Mouse (Mus musculus) stomach, postnatal 0 days (tissue): ENCODE measurements at regions not wholly inside any gene's neighbourhood (a gene's known extent, or its start where the extent isn't known, plus 50 kb on each side); places are given as distances from the start of the nearest gene placed in this dataset.

ENCODE experiments used
- CTCF ChIP-seq: IDR thresholded peaks from 2 replicates; pipeline ENCODE4 v1.5.1; 2016; ENCODE audit warnings: antibody characterized with exemption, low read depth, mild to moderate bottlenecking, moderate library complexity
- EP300 ChIP-seq: optimal IDR thresholded peaks from 2 replicates; pipeline ENCODE3; 2016; ENCODE audit warnings: antibody characterized with exemption

DNA sequence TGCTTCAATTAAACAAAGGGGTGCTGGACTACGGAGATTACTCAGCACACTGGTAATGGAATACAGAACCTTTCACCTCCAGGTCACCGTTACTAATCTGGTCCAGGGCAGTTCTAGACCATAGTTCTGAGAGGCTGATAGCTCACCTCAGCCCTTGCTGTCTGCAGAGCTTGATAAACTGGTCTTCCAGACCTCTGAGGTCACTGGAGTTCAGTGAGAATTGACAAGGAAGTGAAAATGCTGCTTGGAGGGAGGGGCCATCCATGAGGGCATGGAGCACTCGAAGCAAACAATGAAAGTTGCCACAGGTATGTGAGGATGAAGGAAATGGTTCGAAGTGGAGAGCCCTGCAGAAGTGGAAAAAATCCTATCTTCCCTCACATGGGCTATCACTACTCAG, 490.2 kb downstream of the Meis1 start:
- no peak for TF ChIP-seq CTCF
- no peak for TF ChIP-seq EP300
